Mouse (Mus musculus) G1E (cell line): ENCODE measurements around the gene Acot3. TPM values are rescaled to one million over a fixed set of nuclear protein-coding genes. Genes with fewer than 3 reads are reported as not detected.
"Not testable (repeated sequence)": the region's sequence is repeated elsewhere in the genome, so short reads cannot be mapped to it uniquely, and the experiment has no call there.

Experiments
- ATAC-seq: 2 replicates; pipeline ENCODE4 v1.8.0; 2016; ENCODE audit warnings: mild to moderate bottlenecking; ENCODE audit not compliant: insufficient number of reproducible peaks, poor library complexity, low FRiP score, severe bottlenecking; ENCODE audit errors: extremely low read depth
- DNase-seq: peaks from one replicate; pipeline ENCODE4 v3.0.0; 2012; ENCODE audit warnings: low spot score
- H3K27me3 ChIP-seq: 2 replicates; pipeline ENCODE4 v1.6.1; 2012; ENCODE audit warnings: mild to moderate bottlenecking, low read length, inconsistent platforms; ENCODE audit not compliant: insufficient read depth
- H3K36me3 ChIP-seq: replicated peaks from 2 replicates; pipeline ENCODE3; 2012; ENCODE audit warnings: mild to moderate bottlenecking, inconsistent platforms
- H3K4me1 ChIP-seq: 2 replicates; pipeline ENCODE4 v1.6.1; 2012; ENCODE audit warnings: low read depth, low read length, inconsistent platforms, mixed read lengths; ENCODE audit not compliant: insufficient read depth
- H3K4me3 ChIP-seq: 2 replicates; pipeline ENCODE4 v1.5.1; 2012; ENCODE audit warnings: low read depth, mild to moderate bottlenecking, inconsistent platforms, low read length, moderate library complexity, mixed read lengths
- H3K9me3 ChIP-seq: replicated peaks from 2 replicates; pipeline ENCODE4 v1.6.1; 2012; ENCODE audit warnings: inconsistent platforms
- CTCF ChIP-seq: IDR thresholded peaks from 2 replicates; pipeline ENCODE4 v1.5.1; 2012; ENCODE audit warnings: low read depth, low read length, inconsistent platforms, mixed read lengths
- GATA1 ChIP-seq: IDR thresholded peaks from 2 replicates; pipeline ENCODE4 v1.6.1; 2012; ENCODE audit warnings: borderline replicate concordance, low read length, inconsistent platforms, mixed read lengths
- GATA2 ChIP-seq: IDR thresholded peaks from 2 replicates; pipeline ENCODE4 v1.6.1; 2012; ENCODE audit warnings: low read depth, low read length, inconsistent platforms, borderline replicate concordance
- POLR2AphosphoS5 ChIP-seq: IDR thresholded peaks from 2 replicates; pipeline ENCODE4 v1.6.1; 2012; ENCODE audit warnings: low read depth, low read length, inconsistent platforms; ENCODE audit not compliant: insufficient replicate concordance
- TAL1 ChIP-seq: conservative IDR thresholded peaks from 2 replicates; pipeline ENCODE4 v1.6.1; 2012; ENCODE audit warnings: low read depth, low read length, inconsistent platforms, mixed read lengths
- polyA plus RNA-seq: library from polyadenylated mRNA; stranded (reverse); fragments of >175 nt; gene quantifications from 2 replicates; pipeline ENCODE4 v1.2.3, GENCODE M21; 2012
- total RNA-seq, 2 experiments: library from RNA; stranded (forward) in 1 of 2; stranded (reverse) in 1 of 2; fragments of 200-1000 nt in 1 of 2; fragments of >200 nt in 1 of 2; fragmentation: Nextera tagmentation in 1 of 2; gene quantifications; 2 replicates each; pipeline ENCODE4 v1.2.3; 2014 to 2017

Acot3 gene
- total and polyA plus RNA-seq, 3 experiments = 0.03 TPM; not detected in 2

DNA sequence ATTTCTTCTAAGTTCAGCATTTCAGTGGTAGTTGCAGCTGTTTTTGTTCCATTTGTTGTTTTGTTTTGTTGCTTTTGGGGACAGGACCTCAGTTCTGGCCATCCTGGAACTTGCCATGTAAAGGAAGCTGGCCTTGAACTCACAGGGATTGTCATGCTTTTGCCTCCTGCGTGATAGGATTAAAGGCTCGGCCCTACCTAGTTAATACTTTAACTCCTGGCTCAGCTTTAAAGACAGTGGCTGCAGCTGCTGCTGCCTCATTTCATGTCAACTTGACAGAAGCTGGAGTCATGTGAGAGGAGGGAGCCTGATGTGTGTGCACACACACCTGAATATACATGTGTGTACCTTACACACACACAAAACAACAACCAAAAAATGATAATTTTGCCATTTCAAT lies 7.9 kb upstream of the Acot3 start:
- no peak for TF ChIP-seq CTCF
- TF ChIP-seq GATA2 = no peak
- TF ChIP-seq GATA1 = no peak
- TF ChIP-seq TAL1 = no peak
- TF ChIP-seq POLR2AphosphoS5 = no peak
- DNase-seq = no peak
- no peak for ATAC-seq
- Histone ChIP-seq H3K4me1 (peaks cover 6% of the 10 kb centered on the region), H3K27me3 (peaks cover 27% of the 10 kb centered on the region), H3K9me3 (peaks cover 13% of the 10 kb centered on the region), H3K36me3 (no peaks in the 10 kb centered on the region), H3K4me3 (no peak overlapping the region)

DNA sequence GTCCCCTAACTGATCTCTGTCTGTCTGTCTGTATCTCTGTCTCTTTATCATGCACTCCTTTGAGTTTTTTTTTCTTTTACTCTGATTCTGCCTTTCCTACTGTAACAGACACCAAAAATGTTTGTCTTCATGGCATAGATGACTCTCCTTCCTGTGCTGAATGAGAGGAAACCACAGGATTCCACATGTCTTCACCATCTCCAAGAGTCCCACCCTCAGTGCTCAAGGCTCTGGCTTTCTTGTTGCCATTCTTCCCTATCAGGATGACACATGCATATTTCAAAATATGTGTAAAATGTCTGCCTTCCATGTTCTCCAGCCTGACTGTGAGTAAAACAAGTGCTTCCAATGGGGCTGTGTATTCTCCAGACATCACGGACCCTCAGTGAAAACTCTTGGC lies 5.0 kb upstream of the Acot3 start:
- no peak for TF ChIP-seq GATA1
- TF ChIP-seq TAL1 = no peak
- no peak for TF ChIP-seq GATA2
- no peak for TF ChIP-seq CTCF
- no peak for TF ChIP-seq POLR2AphosphoS5
- H3K36me3 ChIP-seq = no peaks in the 10 kb centered on the region
- peaks cover 27% of the 10 kb centered on the region for H3K27me3 ChIP-seq
- ATAC-seq (no peak), DNase-seq (no peak)
- no peak overlapping the region for H3K4me3 ChIP-seq
- H3K9me3 ChIP-seq = peaks cover 6% of the 10 kb centered on the region
- peaks cover 2% of the 10 kb centered on the region for H3K4me1 ChIP-seq

DNA sequence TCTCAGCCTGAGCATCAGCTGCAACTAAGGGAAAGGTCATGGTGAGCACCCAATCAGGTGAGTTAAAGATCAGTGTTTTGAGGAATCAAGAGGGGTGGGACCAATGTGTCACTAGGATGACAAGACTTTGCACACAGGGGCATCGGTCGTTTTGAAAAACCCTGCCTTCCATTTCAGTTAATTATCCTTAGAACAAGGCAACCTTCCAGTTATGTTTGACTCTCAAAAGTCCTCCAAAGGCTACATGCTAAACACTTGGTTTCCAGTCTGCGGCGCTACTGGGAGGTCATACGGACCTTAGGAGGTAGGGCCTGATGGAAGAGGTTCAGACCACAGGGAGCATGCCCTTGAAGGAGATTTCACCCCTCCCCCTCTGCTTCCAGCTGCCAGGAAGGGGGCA lies 1.2 kb upstream of the Acot3 start:
- peaks cover 12% of the 10 kb centered on the region for H3K9me3 ChIP-seq
- peak; percentile 34; the same call in 1 of the 2 replicates for ATAC-seq
- not testable (repeated sequence) for DNase-seq, H3K4me3 ChIP-seq, H3K36me3 ChIP-seq
- peaks cover 31% of the 10 kb centered on the region for H3K27me3 ChIP-seq
- H3K4me1 ChIP-seq = peaks cover 10% of the 10 kb centered on the region

GRCm38 (mm10) chr12:84052609-84053008 lies 665 bp downstream of the Acot3 start:
- no peak overlapping the region for H3K4me3 ChIP-seq
- ATAC-seq (no peak), DNase-seq (no peak)
- H3K27me3 ChIP-seq = peaks cover 37% of the 10 kb centered on the region
- no peak for TF ChIP-seq GATA2
- TF ChIP-seq CTCF = no peak
- TF ChIP-seq TAL1 = no peak
- no peak for TF ChIP-seq GATA1
- no peak for TF ChIP-seq POLR2AphosphoS5
- H3K9me3 ChIP-seq = peaks cover 12% of the 10 kb centered on the region
- H3K36me3 ChIP-seq = no peaks in the 10 kb centered on the region
- H3K4me1 ChIP-seq = peaks cover 10% of the 10 kb centered on the region

- ATAC-seq = no peak
- Histone ChIP-seq H3K4me1 (peaks cover 10% of the 10 kb centered on the region), H3K9me3 (peaks cover 10% of the 10 kb centered on the region), H3K36me3 (no peaks in the 10 kb centered on the region), H3K4me3 (no peak overlapping the region), H3K27me3 (peaks cover 39% of the 10 kb centered on the region)
- no peak for TF ChIP-seq GATA2
- TF ChIP-seq POLR2AphosphoS5 = no peak
- no peak for DNase-seq
Observed at GRCm38 (mm10) chr12:84053173-84053572, 1.2 kb downstream of the Acot3 start.

GRCm38 (mm10) chr12:84053679-84054391 lies 1.9 kb downstream of the Acot3 start:
- Histone ChIP-seq H3K4me3 (no peak overlapping the region), H3K36me3 (no peaks in the 10 kb centered on the region), H3K4me1 (peaks cover 10% of the 10 kb centered on the region), H3K9me3 (peaks cover 6% of the 10 kb centered on the region), H3K27me3 (peaks cover 43% of the 10 kb centered on the region)
- no peak for ATAC-seq
- no peak for DNase-seq
- TF ChIP-seq GATA2 = no peak
- no peak for TF ChIP-seq GATA1
- TF ChIP-seq POLR2AphosphoS5 = no peak
- no peak for TF ChIP-seq TAL1
- TF ChIP-seq CTCF = no peak

DNA sequence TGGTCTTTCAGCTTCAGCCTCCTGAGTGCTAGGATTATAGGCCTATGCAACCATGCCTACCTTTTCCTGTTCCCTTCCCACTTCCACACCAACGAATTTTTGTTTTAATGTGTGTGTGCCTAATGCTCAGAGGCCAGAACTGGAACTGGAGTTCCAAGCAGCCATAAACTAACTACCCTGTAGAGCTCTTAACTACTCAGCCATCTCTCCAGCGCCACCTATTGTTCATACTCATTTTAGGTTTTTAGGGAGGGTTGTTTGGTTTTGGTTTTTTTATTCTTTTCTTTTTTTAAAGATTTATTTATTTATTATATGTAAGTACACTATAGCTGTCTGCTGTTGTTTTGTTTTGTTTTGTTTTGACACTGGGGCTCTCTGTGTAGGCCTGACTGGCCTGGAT lies 9.0 kb downstream of the Acot3 start:
- H3K4me3 ChIP-seq = no peak overlapping the region
- DNase-seq (no peak), ATAC-seq (no peak; the same call in 1 of the 2 replicates)

More for the DNA sequence above, 9.0 kb downstream of the Acot3 start:
- Histone ChIP-seq H3K36me3 (no peaks in the 10 kb centered on the region), H3K4me1 (peaks cover 3% of the 10 kb centered on the region), H3K27me3 (peaks cover 36% of the 10 kb centered on the region), H3K9me3 (peaks cover 3% of the 10 kb centered on the region; the same call in 1 of the 2 replicates)
- no peak for TF ChIP-seq TAL1
- TF ChIP-seq CTCF = peak; percentile 38; the same call in 1 of the 2 replicates
- no peak for TF ChIP-seq POLR2AphosphoS5
- no peak for TF ChIP-seq GATA2
- TF ChIP-seq GATA1 = no peak
